Mouse (Mus musculus) midbrain, embryonic 14.5 days (tissue): ENCODE data around the gene Mmel1. TPM values are rescaled to one million over a fixed set of nuclear protein-coding genes. Genes with fewer than 3 reads are reported as not detected.
A peak's percentile ranks its signal among the peaks of the same experiment; 100 is the strongest.

Experiments used
- ATAC-seq: fragments of 200-750 bp; cut with Nextera tagmentation; 2 replicates; pipeline ENCODE4 v1.8.0; 2017; ENCODE audit warnings: moderate number of reproducible peaks, moderate library complexity; ENCODE audit not compliant: low FRiP score, low TSS enrichment
- DNase-seq: peaks from one replicate; pipeline ENCODE4 v3.0.0-alpha.2; 2015
- H3K27ac ChIP-seq: fragments of 300-500 bp; sonication (generic); replicated peaks from 2 replicates; pipeline ENCODE4 v1.5.1; 2014; ENCODE audit warnings: mild to moderate bottlenecking, low read depth, low read length, moderate library complexity
- H3K27me3 ChIP-seq: fragments of 300-500 bp; sonication (generic); 2 replicates; pipeline ENCODE4 v1.6.1; 2014; ENCODE audit warnings: low read length, control low read depth, mixed read lengths; ENCODE audit not compliant: control insufficient read depth, insufficient read depth
- H3K36me3 ChIP-seq: fragments of 300-500 bp; sonication (generic); 2 replicates; pipeline ENCODE4 v1.6.1; 2014; ENCODE audit warnings: low read length, control low read depth; ENCODE audit not compliant: control insufficient read depth, insufficient read depth
- H3K4me1 ChIP-seq: fragments of 300-500 bp; sonication (generic); 2 replicates; pipeline ENCODE4 v1.6.1; 2014; ENCODE audit warnings: mild to moderate bottlenecking, antibody characterized with exemption, low read length, control low read depth; ENCODE audit not compliant: control insufficient read depth, insufficient read depth
- H3K4me2 ChIP-seq: fragments of 300-500 bp; sonication (generic); 2 replicates; pipeline ENCODE4 v1.6.1; 2014; ENCODE audit warnings: mild to moderate bottlenecking, low read length, moderate library complexity
- H3K4me3 ChIP-seq: fragments of 300-500 bp; sonication (generic); replicated peaks from 2 replicates; pipeline ENCODE4 v1.5.1; 2014; ENCODE audit warnings: low read depth, low read length
- H3K9ac ChIP-seq: fragments of 300-500 bp; sonication (generic); replicated peaks from 2 replicates; pipeline ENCODE4 v1.6.1; 2014; ENCODE audit warnings: mild to moderate bottlenecking, low read length, moderate library complexity
- H3K9me3 ChIP-seq: fragments of 300-500 bp; sonication (generic); 2 replicates; pipeline ENCODE4 v1.6.1; 2016; ENCODE audit warnings: low read length, control low read depth, mixed read lengths; ENCODE audit not compliant: control insufficient read depth
- WGBS: fragments of 180-500 bp; shearing (Covaris S2); extraction: QIAGEN DNeasy Blood & Tissue Kit; methylation state at CpG from one replicate; pipeline ENCODE4 v1.1.7; 2014; 5-methylcytosine and 5-hydroxymethylcytosine counted together
- polyA plus RNA-seq: library from polyadenylated mRNA; unstranded; fragments of >200 nt; fragmentation: Nextera tagmentation; extraction: Ambion mirVana; gene quantifications from 2 replicates; pipeline ENCODE4 v1.2.1, GENCODE M21; 2014

Mmel1 gene
- polyA plus RNA-seq, 1 experiment from 2014 or later, result 0.50 TPM

- H3K4me2 ChIP-seq, result no peak overlapping the region
These were observed 38.4 kb downstream of the Mmel1 start for GRCm38 (mm10) chr4:154907833-154908232.

DNA sequence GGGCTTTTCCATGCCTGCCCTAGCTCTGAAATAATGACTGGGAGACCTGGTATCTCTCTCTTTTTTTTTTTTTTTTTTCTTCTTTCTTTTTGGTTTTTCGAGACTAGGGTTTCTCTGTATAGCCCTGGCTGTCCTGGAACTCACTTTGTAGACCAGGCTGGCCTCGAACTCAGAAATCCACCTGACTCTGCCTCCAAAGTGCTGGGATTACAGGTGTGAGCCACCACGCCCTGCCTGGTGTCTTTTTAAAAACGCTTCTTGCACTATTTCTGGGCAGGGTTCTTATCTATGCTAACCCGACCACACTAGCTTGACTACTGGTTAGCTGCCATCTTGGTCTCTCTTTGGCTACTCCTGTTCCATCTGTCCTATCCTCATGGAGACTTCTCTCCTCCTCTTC is 39.1 kb downstream of the Mmel1 start:
- 89% methylated on average over 5 of the region's 5 CpGs for WGBS
- ATAC-seq, result no peak
- Histone ChIP-seq H3K9me3 (no peaks in the 10 kb centered on the region), H3K27ac (no peak overlapping the region), H3K4me1 (peaks cover 10% of the 10 kb centered on the region; the same call in 1 of the 2 replicates), H3K4me3 (no peak overlapping the region), H3K36me3 (no peaks in the 10 kb centered on the region), H3K4me2 (no peak overlapping the region), H3K9ac (no peak overlapping the region), H3K27me3 (no peaks in the 10 kb centered on the region)
- DNase-seq, result no peak

More at GRCm38 (mm10) chr4:154907833-154908232, 38.4 kb downstream of the Mmel1 start:
- no peaks in the 10 kb centered on the region for H3K9me3 ChIP-seq
- 44% methylated on average over 17 of the region's 17 CpGs for WGBS
- no peak overlapping the region for H3K4me3 ChIP-seq
- no peaks in the 10 kb centered on the region for H3K27me3 ChIP-seq
- peaks cover 10% of the 10 kb centered on the region; the same call in 1 of the 2 replicates for H3K4me1 ChIP-seq
- peak; percentile 89 for DNase-seq
- H3K9ac ChIP-seq, result no peak overlapping the region
- ATAC-seq, result no peak; the same call in 1 of the 2 replicates
- H3K36me3 ChIP-seq, result no peaks in the 10 kb centered on the region
- H3K27ac ChIP-seq, result no peak overlapping the region

DNA sequence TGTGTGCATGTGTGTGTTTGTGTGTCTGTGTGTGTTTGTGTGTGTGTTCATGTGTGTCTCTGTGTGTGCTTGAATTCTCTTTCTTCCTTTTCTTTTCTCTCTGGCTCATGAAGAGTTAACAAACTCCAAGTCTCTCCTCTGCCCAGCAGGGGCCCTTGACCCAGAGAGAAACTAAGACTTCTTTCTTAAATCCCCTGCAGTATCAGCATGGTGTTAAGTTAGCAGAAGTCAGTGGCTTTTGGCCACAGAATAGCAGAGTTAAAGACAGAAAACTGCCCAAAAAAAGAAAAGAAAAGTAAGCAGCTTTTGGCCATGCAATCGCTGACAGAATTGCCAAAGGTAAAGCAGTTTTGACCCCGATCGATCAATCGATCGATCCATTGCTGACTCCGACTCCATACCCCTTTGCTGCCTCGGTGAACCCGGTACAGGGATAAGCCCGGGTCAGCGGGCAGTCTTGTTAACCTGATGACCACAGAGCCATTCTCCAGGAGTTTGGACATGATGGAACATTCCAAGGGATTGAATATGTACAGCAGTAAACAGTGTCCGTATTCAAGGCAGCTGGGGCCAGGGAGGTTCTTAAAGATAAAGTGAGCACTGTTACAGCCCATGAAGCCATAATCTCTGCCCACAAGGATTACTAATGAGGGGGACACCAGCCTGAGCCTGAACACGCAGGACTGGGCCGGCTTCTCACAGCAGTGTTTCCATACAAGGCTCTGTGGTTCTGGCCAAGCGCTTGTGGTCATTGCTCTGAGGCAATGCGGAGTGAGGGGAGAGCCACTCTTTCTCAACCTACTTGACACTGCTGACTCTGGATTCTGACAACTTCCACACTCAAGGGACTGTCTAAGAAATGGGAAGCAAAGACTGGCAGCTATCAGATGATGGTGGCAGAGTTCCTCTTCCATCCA is 41.5 kb downstream of the Mmel1 start:
- H3K36me3 ChIP-seq, result no peaks in the 10 kb centered on the region
- DNase-seq, result no peak
- no peak overlapping the region for H3K9ac ChIP-seq
- ATAC-seq, result no peak
- H3K4me3 ChIP-seq, result no peak overlapping the region
- 0 out of 2 replicates have a peak, but pooled peaks cover 4% of the 10 kb centered on the region for H3K4me1 ChIP-seq
- 13% methylated on average over 15 of the region's 15 CpGs for WGBS
- no peaks in the 10 kb centered on the region for H3K9me3 ChIP-seq
- 0 out of 2 replicates have a peak overlapping the region, but pooled peaks have one; percentile 8 for H3K27ac ChIP-seq
- no peaks in the 10 kb centered on the region for H3K27me3 ChIP-seq
- H3K4me2 ChIP-seq, result no peak overlapping the region

- no peaks in the 10 kb centered on the region for H3K36me3 ChIP-seq
- DNase-seq (no peak), ATAC-seq (no peak)
- 0 out of 2 replicates have a peak, but pooled peaks cover 4% of the 10 kb centered on the region for H3K4me1 ChIP-seq
- H3K4me3 ChIP-seq, result no peak overlapping the region
- H3K9ac ChIP-seq, result no peak overlapping the region
- WGBS, result 84% methylated on average over 2 of the region's 2 CpGs
- no peak overlapping the region for H3K27ac ChIP-seq
- no peaks in the 10 kb centered on the region for H3K27me3 ChIP-seq
- H3K9me3 ChIP-seq, result no peaks in the 10 kb centered on the region
- no peak overlapping the region for H3K4me2 ChIP-seq
These were observed 42.3 kb downstream of the Mmel1 start for GRCm38 (mm10) chr4:154911644-154912043.

GRCm38 (mm10) chr4:154913845-154914244 is 44.5 kb downstream of the Mmel1 start:
- no peak for DNase-seq
- 95% methylated on average over 3 of the region's 3 CpGs for WGBS
- Histone ChIP-seq H3K4me2 (no peak overlapping the region), H3K27me3 (no peaks in the 10 kb centered on the region), H3K27ac (no peak overlapping the region), H3K9me3 (no peaks in the 10 kb centered on the region), H3K4me3 (no peak overlapping the region), H3K4me1 (no peaks in the 10 kb centered on the region), H3K36me3 (no peaks in the 10 kb centered on the region), H3K9ac (no peak overlapping the region)
- no peak for ATAC-seq

- no peak overlapping the region for H3K9ac ChIP-seq
- H3K4me3 ChIP-seq, result no peak overlapping the region
- H3K4me2 ChIP-seq, result no peak overlapping the region
- H3K27ac ChIP-seq, result no peak overlapping the region
- H3K27me3 ChIP-seq, result no peaks in the 10 kb centered on the region
- H3K4me1 ChIP-seq, result no peaks in the 10 kb centered on the region
- WGBS, result 95% methylated on average over 4 of the region's 4 CpGs
- no peaks in the 10 kb centered on the region for H3K36me3 ChIP-seq
- no peaks in the 10 kb centered on the region for H3K9me3 ChIP-seq
- DNase-seq (no peak), ATAC-seq (no peak)
These were observed 44.9 kb downstream of the Mmel1 start for GRCm38 (mm10) chr4:154914252-154914651.

DNA sequence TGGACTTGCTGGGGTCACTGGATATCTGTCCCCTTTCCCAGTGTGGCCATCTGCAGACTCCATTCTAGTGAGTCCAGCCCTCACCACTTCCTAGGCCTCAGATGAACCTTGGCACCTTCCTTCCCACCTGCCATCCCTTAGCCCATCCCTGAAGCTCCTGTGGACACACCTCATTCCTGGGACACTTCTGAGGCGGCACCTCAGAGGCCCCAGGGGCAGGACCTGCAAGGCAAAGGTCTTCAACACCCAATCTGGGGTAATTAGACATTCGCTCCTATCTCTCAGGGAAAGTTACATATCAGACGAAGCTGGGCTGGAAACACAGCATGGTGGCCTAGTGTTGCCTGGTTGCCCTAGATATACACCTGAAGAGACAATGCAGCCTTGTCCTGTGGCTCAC is 45.3 kb downstream of the Mmel1 start:
- H3K4me1 ChIP-seq, result no peaks in the 10 kb centered on the region
- H3K4me2 ChIP-seq, result no peak overlapping the region
- H3K27me3 ChIP-seq, result no peaks in the 10 kb centered on the region
- no peak overlapping the region for H3K9ac ChIP-seq
- H3K9me3 ChIP-seq, result no peaks in the 10 kb centered on the region
- no peak overlapping the region for H3K27ac ChIP-seq
- no peak for DNase-seq
- H3K4me3 ChIP-seq, result no peak overlapping the region
- no peak for ATAC-seq
- no peaks in the 10 kb centered on the region for H3K36me3 ChIP-seq
- 82% methylated on average over 3 of the region's 3 CpGs for WGBS

- DNase-seq (no peak), ATAC-seq (no peak)
- Histone ChIP-seq H3K27ac (no peak overlapping the region), H3K4me3 (no peak overlapping the region), H3K4me1 (no peaks in the 10 kb centered on the region), H3K27me3 (no peaks in the 10 kb centered on the region), H3K9ac (no peak overlapping the region), H3K4me2 (no peak overlapping the region), H3K9me3 (no peaks in the 10 kb centered on the region), H3K36me3 (no peaks in the 10 kb centered on the region)
- 84% methylated on average over 10 of the region's 10 CpGs for WGBS
These were observed 45.9 kb downstream of the Mmel1 start for GRCm38 (mm10) chr4:154915286-154915685.

DNA sequence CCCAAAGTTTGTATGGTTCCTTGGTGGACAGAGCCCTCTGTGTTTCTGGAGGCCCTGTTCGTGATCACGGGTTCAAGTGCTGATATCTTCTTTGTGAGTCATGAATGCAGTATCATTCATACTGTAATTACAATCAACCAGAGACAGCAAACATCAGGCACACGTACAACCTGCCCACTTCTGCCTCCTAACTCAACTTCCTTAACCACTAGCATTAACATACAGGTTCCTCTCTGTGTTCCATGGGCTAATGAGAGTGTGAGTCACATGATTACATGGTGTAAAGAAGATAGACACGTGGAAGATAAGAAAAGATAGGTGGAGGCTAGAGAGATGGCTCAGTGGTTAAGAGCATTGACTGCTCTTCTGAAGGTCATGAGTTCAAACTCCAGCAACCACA is 47.3 kb downstream of the Mmel1 start:
- Histone ChIP-seq H3K36me3 (no peaks in the 10 kb centered on the region), H3K9me3 (no peaks in the 10 kb centered on the region), H3K27ac (no peak overlapping the region), H3K4me2 (no peak overlapping the region), H3K4me3 (no peak overlapping the region), H3K9ac (no peak overlapping the region), H3K4me1 (no peaks in the 10 kb centered on the region), H3K27me3 (no peaks in the 10 kb centered on the region)
- no peak for ATAC-seq
- DNase-seq, result no peak
- WGBS, result 89% methylated on average over 4 of the region's 4 CpGs
